Mouse (Mus musculus): Measurements from ENCODE around the gene Hspa1l.

The Hspa1l gene

DNA sequence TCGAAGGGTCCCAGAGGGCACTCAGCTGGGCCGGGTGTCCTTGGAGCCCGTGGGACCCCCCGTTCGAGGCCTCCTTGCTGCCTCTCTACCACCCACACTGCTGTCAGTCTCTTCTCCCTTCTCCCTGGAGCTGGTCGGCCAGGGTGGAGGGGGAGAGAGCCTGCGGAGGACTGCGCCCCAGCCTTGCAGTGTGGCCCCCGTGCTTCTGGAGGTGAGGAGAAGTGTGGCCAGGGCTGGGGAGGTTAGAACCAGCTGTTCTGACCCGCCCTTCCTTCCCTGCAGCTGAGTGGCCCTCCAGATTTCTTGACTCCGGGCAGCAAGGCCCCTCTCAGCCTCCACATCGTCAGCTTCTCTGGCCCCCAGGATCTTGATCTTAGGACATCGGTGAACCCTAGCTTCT, 51.8 kb downstream of the Hspa1l start:
- no peak for DNase-seq (ENCODE audit: low read depth, low spot score)

DNA sequence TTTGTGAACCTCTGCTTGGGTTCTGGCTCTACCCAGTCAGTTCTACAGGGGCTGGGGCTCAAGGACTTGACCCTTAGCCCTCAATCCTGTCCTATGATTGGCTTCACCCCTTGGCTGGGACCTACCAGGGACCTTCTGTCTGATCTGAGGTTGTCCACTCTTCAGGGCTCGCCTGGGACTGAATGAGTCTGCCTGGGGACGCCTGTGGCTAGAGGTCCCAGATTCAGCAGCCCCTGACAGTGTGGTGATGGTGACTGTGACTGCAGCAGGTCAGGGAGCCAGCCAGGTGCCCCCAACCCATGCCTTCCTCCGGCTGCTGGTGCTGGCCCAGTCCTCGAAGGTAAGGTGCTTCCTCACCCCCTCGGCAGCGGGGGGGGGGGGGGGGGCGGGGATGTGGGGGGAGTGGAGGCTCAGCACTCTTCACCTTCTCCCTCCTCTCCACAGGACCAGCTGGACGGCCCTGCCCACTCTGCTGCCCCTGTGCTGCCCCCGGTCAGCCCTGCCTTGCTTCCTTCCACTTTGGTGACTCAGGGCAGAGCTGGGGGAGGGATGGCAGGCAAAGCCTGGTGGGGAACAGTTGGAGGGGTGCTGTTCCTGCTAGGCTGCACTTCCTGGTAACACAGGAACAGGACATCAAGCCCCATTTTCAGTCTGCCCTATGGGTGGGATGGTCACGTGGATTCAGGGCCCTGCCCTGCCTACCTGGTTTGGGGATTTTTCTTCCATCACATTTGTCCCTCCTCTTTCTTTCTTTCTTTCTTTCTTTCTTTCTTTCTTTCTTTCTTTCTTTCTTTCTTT, 52.4 kb downstream of the Hspa1l start:
- no peak for DNase-seq (ENCODE audit: low read depth, low spot score)

DNA sequence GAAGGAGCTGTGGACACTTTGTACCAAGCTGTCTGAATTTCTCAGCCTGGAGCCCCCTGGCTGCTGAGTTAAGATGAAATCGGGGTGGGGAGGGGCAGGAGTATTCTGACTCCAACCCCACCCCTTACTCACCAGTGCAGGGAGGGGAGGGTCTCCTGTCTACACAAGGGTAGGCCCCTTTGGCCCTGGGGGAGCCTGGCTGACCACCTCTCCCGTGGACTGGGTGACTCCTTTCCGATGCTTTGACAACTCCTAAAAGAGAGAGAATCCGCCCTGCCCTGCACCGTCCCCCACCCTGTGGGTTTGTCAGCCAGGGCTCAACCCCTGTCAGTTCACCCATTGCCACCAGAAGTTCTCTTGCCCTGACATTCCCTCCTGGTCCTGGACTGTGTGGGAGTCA, 53.7 kb downstream of the Hspa1l start:
- no peak for DNase-seq (ENCODE audit: low read depth, low spot score)

DNA sequence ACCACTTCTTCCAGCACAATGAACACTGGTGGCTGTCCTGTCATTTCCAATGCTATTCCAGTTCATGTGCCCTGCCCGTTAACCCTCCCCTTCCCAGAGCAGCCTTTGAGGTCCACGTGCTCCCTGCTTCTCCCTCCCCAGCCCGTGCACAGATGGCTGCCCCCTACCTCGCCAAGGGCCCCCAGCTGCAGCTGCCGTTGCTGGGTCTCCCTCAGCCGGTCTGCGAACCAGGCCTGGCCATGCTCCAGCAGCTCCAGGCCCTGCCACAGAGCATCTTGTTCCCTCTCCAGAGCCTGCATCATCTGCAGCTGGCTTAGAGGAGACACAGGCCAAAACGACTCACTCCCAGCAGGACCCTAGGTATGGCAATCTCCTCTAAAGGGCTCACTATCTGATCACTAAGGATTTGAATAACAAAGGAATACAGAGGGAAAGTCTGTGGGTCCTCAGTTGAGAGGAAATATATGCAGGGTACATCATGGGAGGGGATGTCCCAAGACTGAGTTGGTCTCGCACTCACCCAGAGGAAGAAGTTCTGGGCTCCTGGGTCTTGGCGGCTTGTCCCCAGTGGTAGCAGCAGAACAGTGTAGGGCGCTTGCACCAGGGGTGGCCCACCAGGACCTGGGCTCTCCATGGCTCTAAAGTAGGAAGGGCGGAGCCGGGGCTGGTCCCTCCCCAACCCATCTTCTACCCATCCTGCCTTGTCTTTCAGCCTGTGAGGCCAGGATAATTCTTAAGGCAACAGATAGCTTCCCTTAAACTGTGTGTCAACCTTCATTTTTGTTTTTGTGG, 55.0 kb downstream of the Hspa1l start, which contains the start of gene Sapcd1:
Gene Sapcd1, minus strand, starts transcription at position 740 of the 792 bp plus-strand sequence.
- DNase-seq (ENCODE audit: low read depth, low spot score): no peak

DNA sequence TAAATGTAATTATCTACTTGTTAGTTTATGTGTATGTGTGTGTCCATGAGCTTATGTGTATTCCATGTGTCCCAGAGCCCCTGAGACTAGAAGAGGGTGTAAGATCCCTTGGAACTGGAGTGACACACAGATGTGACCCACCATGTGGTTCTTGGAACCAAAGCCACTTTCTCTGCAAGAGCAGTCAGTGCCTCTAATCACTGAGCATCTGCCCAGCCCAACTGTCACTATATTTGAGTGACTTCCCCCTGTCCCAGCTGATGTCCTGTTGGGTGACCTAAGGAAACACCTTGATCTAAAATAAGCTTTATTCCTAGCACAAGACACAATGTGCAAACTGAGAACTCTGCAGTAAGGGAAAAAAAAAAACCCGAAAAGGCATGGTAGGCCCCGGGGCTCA, 55.8 kb downstream of the Hspa1l start:
- no peak for DNase-seq (ENCODE audit: low read depth, low spot score)

Data from WW6 (cell line).